Mouse (Mus musculus) lung, postnatal 10 days (tissue): Measurements from ENCODE around the gene Elovl4.

Experiments used
- DNase-seq: peaks from one replicate; pipeline ENCODE4 v3.0.0; 2021

Elovl4 gene

GRCm38 (mm10) chr9:83805977-83806815, at the start of gene Elovl4:
Gene Elovl4, minus strand, starts transcription at chr9:83806277.
- peak; percentile 33 for DNase-seq

- DNase-seq, result no peak
Observed at GRCm38 (mm10) chr9:83852464-83852863, 46.4 kb upstream of the Elovl4 start.

GRCm38 (mm10) chr9:83834748-83835313, 28.8 kb upstream of the Elovl4 start:
- no peak for DNase-seq

GRCm38 (mm10) chr9:83833811-83834747, 28.0 kb upstream of the Elovl4 start, which contains the start of gene Ttk:
Gene Ttk, plus strand, starts transcription at chr9:83834689.
- DNase-seq, result peak; percentile 93

- no peak for DNase-seq
Observed at GRCm38 (mm10) chr9:83831152-83831551, 25.1 kb upstream of the Elovl4 start.

GRCm38 (mm10) chr9:83829896-83830295, 23.8 kb upstream of the Elovl4 start:
- DNase-seq, result no peak

- DNase-seq, result no peak
Observed at GRCm38 (mm10) chr9:83822925-83823324, 16.8 kb upstream of the Elovl4 start.

GRCm38 (mm10) chr9:83820976-83821375, 14.9 kb upstream of the Elovl4 start:
- no peak for DNase-seq

- DNase-seq, result no peak
Observed at GRCm38 (mm10) chr9:83819188-83819587, 13.1 kb upstream of the Elovl4 start.

- peak; percentile 65 for DNase-seq
Observed at GRCm38 (mm10) chr9:83807562-83807961, 1.5 kb upstream of the Elovl4 start.

GRCm38 (mm10) chr9:83805164-83805976, 707 bp downstream of the Elovl4 start:
- peak; percentile 6 for DNase-seq

GRCm38 (mm10) chr9:83804341-83804740, 1.7 kb downstream of the Elovl4 start:
- DNase-seq, result no peak

GRCm38 (mm10) chr9:83797898-83798297, 8.2 kb downstream of the Elovl4 start:
- no peak for DNase-seq

GRCm38 (mm10) chr9:83796875-83797274, 9.2 kb downstream of the Elovl4 start:
- DNase-seq, result no peak

GRCm38 (mm10) chr9:83789326-83789725, 16.8 kb downstream of the Elovl4 start:
- no peak for DNase-seq

- no peak for DNase-seq
Observed at GRCm38 (mm10) chr9:83785501-83785900, 20.6 kb downstream of the Elovl4 start.

GRCm38 (mm10) chr9:83778317-83778960, 27.6 kb downstream of the Elovl4 start:
- no peak for DNase-seq

- DNase-seq, result no peak
Observed at GRCm38 (mm10) chr9:83761318-83761717, 44.8 kb downstream of the Elovl4 start.

GRCm38 (mm10) chr9:83731877-83732276, 74.2 kb downstream of the Elovl4 start:
- DNase-seq, result no peak

GRCm38 (mm10) chr9:83730836-83731235, 75.2 kb downstream of the Elovl4 start:
- DNase-seq, result no peak
